Mouse (Mus musculus): ENCODE results near the gene Ndufa13.
A peak's percentile ranks its signal among the peaks of the same experiment; 100 is the strongest.
"Not testable (repeated sequence)": the region's sequence is repeated elsewhere in the genome, so short reads cannot be mapped to it uniquely, and the experiment has no call there.

Gene Ndufa13

DNA sequence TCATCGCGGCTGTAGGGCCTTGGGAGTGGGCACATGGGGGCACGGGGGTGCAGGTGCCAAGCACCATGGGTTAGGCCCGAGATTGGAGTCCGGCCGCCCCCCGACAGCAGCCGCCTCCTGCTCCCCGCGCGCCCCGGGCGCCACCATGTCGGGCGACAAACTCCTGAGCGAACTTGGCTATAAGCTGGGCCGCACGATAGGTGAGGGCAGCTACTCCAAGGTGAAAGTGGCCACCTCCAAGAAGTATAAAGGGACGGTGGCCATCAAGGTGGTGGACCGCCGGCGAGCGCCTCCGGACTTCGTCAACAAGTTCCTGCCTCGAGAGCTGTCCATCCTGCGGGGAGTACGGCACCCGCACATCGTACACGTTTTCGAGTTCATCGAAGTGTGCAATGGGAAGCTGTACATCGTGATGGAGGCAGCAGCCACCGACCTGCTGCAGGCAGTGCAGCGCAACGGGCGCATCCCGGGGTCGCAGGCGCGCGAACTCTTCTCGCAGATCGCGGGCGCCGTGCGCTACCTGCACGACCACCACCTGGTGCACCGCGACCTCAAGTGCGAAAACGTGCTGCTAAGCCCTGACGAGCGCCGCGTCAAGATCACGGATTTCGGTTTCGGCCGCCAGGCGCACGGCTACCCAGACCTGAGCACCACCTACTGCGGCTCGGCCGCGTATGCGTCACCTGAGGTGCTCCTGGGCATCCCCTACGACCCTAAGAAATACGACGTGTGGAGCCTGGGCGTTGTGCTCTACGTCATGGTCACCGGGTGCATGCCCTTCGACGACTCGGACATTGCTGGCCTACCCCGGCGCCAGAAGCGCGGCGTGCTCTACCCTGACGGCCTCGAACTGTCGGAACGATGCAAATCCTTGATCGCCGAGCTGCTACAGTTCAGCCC, at the start of gene Ndufa13, which contains the start of the genes Tssk6 and Yjefn3:
Gene Ndufa13 (minus strand): TSS at position 396 of the 900 bp plus-strand sequence.
Gene Tssk6 (plus strand): TSS at position 22 of the 900 bp plus-strand sequence.
Gene Yjefn3 (minus strand): TSS at position 550 of the 900 bp plus-strand sequence.
- peak; percentile 48 to 51 for DNase-seq (ENCODE audit: low spot score in 2 of 2)

DNA sequence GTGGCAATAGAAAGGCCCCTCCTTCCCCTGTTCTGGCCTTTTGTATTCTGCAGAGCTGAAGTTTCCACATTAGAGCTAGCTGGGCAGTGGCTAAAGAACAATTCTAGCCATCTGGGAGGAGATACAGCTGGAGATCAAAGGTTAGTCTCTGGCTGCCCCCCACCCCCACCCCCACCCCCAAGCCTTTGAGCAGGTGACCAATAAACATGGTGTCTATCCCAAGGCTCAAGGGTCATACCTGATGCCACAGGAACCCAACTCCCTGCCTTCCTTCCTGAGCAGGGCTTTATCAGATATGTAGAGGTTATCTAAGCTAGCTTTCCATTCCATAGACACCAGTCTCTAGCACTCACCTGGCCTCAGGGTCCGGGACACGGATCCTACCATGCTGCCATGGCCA, 47.9 kb upstream of the Ndufa13 start:
- DNase-seq (ENCODE audit: low spot score in 2 of 2), result no peak

DNA sequence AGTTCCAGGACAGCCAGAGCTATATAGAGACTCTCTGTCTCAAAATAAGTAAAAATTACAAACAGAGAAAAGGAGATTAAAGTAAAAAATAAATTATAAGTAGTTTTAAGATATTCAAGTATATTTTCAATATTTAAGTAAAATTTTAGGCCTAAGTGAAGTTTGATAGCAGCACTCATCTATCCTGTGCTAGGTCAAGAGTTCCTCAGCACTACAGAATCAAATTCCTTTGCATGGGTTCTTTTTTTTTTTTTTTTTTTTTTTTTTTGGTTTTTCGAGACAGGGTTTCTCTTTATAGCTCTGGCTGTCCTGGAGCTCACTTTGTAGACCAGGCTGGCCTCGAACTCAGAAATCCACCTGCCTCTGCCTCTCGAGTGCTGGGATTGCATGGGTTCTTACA, 40.1 kb upstream of the Ndufa13 start:
- not testable (repeated sequence) for DNase-seq (ENCODE audit: low spot score in 2 of 2)

DNA sequence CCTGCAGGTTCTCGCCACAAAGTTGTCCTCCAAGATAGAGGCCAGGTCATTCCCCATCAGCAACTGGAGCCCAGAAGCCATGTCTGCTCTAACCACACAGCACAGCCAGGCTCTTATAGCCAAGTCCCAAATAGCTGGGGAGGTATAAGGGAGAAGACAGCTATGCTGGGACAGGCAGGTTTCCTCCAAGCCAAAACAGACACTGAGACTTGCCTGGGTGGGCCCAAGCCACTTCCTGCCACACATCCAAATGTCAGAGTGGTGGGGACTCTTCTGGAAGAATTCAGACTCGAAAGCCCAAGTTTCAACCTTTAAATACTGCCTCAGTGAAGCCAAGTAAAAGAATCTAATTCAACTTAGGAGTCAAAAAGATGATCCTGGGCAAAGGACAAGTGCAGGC, 38.0 kb upstream of the Ndufa13 start:
- DNase-seq (ENCODE audit: low spot score in 2 of 2), result peak; percentile 19 to 45

DNA sequence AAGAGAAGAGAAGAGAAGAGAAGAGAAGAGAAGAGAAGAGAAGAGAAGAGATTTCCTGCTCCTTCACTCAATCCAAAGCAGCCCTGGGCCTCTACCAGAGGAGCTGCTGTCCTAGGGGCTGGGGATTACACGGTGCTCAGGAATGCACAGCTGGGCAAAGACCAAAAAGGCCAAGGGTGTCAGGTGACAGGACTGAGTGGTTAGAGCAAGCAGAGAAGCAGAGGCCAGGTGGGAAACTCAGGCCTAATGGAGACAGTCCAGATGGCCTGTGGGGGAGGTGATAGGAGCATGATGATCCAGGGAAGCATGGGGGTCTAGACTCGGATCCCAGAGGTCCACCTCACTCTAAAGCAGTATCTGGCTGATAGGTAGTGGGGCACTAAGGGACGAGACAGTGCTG, 37.3 kb upstream of the Ndufa13 start:
- DNase-seq (ENCODE audit: low spot score in 2 of 2), result no peak

DNA sequence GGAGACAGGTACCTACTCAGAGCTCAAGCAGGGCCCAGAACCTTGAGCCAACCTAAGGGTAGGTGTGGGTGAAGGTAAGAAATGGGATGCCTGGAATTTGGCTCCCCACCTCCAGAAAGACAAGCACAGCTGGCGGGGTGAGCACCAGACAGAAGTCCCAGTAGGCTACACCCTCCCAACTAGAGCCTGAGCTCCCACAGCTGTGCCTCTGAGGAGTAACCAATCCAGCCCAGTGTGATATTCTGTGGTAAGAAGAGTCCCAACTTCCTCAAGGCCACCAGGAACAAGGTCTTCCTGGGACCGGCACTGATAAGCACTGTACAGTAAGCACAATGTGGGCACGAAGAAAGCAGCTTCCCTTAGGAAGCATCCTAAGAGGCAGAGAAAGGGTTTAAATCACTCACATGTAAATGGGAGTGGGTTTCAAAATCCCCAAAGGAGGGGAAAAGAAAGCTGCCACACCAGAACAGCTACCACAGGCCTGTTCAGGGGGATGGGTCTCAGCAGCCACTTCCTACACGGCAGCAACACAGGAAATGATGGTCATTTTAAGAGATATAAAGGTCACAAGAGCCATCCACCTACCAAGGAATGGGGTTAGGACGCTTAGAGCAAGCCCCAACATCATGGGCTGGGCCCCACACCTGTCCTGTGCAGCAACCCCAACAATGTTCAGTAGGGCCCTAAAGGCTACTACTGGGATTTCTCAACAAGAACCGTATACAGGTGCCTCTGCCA, 36.1 kb upstream of the Ndufa13 start:
- DNase-seq (ENCODE audit: low spot score in 2 of 2), result no peak

DNA sequence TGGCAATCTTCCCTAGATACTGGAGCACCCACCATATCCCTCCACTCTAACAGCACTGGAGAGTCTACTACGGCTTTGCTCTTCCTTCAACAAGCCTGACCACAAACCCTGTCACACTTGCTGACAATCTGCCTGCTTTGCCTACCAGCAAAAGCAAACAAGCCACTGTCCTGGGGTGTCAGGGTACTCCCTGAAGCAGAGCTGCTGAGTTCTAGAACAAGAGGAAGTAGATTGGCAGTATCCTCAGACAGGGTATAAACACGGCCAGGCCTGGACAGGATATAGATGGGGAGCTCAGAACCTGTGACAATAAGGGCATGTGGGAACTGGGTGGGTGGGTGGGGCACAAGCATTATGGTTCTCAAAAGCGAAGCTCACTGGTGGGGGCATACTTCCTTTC, 35.1 kb upstream of the Ndufa13 start:
- no peak for DNase-seq (ENCODE audit: low spot score in 2 of 2)

DNA sequence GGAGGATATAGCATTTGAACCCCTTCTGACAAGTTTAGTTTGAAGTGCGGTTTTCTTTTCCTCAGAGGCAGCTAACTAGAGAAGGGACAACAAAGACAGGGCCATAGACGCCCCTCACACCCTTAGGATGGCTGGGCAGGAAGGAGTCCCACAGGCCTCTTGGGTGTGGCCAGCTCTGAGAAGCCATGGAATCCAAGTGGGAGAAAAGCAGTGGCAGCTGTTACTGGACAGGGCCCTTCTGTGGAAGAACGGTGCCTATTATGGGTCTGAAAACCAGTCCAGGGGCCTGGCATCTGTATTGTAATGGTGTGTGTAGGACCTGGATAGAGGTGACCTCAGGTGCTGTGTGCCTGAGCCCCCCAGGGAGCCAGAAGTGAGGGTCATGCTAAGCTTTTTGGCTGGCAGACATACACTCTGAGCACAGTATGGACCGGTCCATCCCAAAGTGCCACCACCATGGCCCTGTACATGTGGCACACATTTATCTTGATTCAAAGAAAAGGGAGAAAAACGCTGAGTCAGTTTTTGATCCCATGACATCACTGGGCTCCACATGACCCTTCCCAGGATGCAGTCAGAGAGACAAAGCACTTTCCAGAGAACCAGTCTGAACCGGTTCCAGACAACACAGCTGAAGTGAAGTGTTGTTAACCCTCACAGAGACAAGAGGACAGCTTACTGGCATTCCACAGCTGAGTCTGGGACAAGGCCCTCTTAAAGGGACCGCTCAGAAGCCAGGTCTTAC, 33.9 kb upstream of the Ndufa13 start:
- no peak for DNase-seq (ENCODE audit: low spot score in 2 of 2)

DNA sequence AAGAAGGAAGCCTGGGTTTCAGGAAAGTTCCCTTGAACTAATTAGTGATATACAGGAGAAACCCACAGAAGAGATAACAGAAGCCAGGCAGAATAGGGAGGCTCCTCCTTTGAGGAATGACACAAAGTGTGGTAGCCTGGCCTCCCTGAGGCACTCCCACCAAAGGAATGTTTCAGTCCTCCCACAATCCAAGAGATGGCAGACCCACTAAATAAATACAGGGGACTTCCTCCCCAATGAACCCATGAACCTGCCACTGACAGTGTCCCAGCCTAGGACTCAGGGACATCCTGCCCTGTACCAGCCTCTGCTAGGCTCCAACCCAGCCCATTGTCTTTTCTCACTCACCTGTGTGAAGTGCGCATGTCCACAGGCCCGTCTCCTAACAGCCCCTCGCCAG, 33.1 kb upstream of the Ndufa13 start:
- no peak for DNase-seq (ENCODE audit: low spot score in 2 of 2)

DNA sequence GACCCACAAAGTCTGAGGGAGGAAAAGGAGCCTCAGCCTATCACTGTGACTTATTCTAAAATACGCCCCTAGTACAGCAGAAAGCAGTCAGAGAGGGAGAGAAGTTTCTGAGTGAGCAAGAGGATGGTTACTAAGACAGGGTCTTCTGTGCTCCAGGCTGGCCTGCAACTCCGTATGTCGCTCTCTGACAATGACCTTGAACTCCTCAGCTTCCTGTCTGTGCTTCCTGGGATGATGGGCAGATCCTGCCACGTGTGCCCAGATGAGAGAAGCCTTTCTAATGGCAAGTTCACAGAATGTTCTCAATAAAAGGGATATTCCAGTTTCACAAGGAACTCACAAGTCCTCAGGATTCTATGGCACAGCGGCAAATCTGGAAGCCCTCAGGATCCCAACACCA, 32.2 kb upstream of the Ndufa13 start:
- DNase-seq (ENCODE audit: low spot score in 2 of 2), result no peak

DNA sequence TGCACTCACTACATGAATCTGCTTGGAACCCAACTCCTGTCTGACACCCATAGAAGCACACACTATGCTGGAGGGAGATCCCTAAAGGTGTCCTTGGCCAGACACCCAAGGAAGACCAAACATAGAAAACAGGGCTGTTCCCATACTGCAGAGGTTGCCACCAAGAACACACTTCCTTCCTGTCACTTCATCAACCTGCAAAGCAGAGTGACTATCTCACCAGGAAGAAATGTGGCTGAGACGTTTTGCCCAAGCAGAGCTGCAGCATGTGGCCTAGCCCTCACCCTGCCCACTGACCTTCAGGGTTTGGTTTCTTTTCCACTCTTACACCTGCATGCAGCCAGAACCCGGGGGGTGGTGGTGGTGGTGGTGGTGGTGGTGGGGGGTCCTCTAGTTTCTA, 31.5 kb upstream of the Ndufa13 start:
- no peak for DNase-seq (ENCODE audit: low spot score in 2 of 2)

DNA sequence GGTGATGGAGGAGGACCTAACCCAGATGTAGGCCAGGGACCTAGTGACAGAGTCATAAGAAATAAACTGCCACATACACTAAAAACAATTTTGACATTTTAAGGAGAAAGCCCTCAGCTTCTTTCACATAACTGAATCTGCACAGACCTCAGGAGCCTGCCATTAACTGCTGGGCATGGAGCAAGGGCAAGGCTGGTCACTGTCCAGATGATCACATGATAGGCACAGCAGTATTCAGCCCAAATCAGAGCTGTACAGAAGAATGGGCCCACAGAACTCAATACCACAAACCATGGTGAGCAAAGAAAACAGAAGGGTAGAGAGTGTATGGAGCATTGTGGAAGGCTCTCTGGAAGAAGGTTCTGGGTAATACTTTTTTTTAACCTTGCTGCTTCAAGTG, 24.5 kb upstream of the Ndufa13 start:
- no peak for DNase-seq (ENCODE audit: low spot score in 2 of 2)

DNA sequence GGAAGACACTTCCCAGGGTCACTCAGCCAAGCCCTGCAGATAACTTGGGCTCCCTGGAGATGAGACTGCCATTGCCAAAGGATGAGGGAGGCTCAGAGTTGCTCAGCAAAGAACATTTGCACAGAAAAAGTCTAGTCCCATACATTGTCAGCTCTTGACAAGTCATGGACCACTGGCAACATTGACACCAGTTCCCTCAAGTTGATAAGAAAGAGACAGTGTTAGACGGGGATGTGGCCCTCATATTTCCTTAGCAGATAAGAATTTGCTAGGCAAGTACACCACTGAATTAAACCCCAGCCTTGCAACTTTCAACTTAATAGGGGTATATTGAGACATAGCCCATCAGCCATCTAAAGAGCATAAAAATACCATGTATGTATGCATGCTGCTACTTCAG, 21.6 kb upstream of the Ndufa13 start:
- DNase-seq (ENCODE audit: low spot score in 2 of 2), result no peak

DNA sequence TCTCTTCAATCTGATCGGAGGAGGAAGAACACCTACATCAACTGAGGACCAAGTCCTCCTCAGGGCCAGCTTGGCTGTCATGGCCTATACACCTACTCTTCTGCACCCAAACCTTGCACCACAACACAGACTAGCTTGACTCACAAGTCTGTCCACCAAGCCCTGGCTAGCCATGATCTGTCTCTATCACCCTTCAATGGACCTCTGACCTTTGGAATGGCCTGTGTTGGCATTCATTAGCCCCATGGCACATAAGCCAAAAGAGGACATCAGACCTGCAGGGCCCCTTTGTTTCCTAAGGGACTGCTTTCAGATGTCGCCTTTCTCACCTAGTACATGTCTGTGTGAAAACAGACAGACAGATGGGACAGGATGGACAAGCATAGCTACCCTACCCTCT, 18.8 kb upstream of the Ndufa13 start:
- no peak for DNase-seq (ENCODE audit: low spot score in 2 of 2)

DNA sequence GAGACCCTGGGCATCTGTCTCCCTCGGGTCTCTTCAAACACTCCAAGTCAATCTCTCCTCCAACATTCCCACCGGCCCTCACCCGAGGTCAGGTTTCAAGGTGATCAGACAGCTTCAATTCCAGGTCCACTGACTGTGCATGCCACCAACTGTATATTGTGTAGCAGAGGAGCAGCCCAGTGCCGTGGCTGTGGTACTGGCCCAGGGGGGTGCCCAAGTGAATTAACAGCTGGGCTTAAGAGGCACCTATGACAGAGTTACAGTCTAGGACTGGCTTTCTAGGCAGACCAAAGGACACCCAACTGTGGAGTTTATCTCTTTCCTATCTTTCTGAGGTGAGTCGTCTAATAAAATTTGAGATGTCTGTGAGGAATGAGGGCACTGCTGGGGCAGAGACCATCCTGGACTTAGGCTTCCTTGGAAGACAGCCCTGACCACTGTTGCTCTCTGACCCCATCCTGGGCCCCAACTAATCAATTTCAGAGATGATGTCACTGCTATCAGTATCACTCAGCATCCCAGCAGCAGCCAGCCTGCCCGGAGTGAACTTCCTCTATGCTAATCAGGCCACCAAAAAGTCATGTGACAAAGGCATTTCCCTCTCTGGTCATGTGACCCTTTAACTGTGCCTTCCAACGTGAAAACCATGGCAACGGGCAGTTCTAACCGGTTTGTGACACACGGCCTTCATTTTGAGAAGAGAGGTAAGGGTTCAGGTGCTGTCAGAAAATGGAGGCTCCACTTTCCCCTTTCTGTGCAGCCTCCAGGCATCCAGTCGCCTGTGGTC, 17.7 kb upstream of the Ndufa13 start:
- peak; percentile 53 to 57 for DNase-seq (ENCODE audit: low spot score in 2 of 2)

DNA sequence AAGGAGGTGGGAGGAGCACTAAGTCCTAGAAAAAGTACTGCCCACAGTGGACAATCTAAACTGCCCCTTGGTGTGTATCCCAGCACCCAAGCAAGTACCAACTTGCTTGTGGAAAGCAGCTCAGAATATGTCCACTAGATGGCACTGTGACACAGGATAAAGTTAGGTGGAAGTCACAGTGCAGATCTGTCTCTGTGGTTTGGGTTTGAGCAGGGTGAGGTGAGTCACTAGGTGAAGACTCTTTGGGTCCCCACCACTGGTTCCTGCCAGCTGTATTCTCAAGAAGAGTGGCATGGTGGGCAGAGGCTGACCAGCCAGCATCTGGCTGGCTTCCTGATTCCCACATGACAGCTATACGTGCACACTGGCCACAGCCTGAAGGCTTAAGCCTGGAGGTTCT, 16.7 kb upstream of the Ndufa13 start:
- peak; percentile 64 to 89 for DNase-seq (ENCODE audit: low spot score in 2 of 2)

DNA sequence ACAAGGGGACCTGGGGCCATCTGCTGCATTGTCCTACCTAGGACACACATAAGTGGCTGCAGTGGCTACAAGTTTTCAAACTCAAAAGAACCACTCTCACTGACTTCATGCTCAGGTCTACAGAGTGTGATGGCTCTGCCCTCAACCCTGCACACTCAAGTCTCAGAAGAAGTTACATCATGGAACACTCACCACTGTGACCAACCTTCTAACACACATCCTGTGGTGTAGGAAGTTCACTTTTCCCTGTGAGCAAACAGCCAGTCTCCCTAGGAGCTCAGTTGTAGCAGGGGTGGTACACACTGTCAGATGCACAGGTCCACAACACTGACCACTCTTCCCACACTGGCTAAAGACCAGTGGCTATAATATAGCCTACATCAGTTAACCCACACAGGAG, 16.1 kb upstream of the Ndufa13 start:
- no peak for DNase-seq (ENCODE audit: low spot score in 2 of 2)

DNA sequence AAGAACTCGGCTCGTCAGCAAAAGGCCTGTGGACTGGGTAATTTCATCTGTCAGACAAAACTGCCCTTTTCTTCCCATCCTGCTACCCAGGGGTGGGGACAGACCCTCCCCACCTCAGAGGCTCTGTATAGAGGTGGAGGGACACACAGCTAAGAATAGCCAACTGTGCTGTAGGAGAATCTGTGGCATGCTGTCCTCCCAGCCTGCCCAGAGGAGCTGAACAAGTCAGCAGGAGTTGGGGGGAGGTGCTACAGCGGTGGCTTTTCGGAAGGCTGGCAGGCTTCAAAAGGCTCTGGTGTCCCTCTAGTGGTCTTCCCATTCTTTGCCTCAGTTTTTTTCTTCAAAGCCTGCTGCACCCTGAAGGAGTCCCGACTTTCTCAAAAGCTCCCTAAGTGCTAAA, 13.4 kb upstream of the Ndufa13 start:
- no peak for DNase-seq (ENCODE audit: low spot score in 2 of 2)

DNA sequence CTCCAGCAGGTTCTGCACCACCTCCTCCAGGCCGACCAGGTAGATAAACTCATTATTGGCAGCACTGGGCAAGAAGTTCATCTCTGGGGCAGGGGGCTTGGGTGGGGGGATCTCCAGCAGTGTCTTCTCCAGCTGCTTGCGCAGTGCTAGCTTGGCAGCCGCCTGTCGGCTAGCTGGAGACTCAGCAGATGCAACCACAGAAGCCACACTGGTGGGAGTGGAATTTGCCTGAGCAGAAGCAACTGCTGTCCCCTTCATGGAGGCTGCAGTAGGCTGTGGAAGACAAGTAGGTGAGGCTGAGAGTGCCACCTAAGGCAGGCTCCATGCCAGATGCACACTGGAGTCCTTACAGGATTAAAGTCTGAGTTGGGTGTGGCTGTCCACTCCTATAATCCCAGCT, 12.2 kb upstream of the Ndufa13 start:
- no peak for DNase-seq (ENCODE audit: low spot score in 2 of 2)

DNA sequence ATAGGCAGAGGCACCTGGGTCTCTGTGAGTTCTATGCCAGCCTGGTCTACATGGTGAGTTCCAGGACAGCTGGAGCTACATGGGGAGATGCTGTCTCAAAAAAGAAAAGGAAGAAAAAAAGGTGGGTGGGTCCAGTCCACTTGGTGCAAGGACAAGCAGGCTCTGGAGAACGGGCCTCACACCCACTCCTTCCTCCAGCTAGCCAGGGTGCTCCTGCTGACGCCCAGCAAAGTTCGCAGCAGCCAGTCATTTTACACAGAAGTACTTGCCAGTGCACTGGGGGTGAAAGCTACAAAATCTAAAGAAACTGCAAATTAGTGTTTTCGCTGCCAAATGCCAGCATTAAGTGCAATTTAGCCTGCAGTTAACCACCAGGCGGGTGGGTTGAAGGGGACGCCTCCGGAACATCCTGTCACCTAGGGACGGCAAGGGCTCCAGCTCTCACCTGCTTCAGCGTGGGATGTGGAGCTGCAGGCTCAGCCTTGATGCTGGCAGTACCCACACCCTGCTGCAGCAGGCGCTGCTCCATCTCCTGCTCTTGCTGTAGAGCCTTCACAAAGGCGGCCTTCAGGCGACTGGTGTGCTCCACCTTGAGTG, 10.2 kb upstream of the Ndufa13 start:
- no peak for DNase-seq (ENCODE audit: low spot score in 2 of 2)

DNA sequence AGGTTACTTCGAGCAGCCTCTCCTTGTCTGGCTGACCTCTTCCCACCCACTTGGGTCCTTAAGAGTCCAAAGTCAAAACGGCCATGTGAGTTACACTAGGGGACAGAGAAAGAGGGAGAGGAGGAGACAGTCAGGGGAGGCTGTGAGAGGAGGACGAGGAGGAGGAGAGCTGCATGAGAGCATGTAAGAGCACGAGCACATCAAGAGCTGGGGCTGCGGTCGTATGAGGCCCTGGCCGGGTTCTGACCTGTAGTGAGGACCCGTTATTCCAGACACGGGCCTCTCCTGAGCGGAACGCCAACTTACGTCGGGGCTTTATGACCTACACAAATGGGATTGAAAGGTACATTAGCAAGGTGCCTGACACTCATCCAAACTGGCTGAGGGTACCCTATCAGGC, 9.6 kb upstream of the Ndufa13 start:
- no peak for DNase-seq (ENCODE audit: low spot score in 2 of 2)

Measured in thymus, postnatal 10 days (tissue).